Mouse (Mus musculus): ENCODE results near the gene Tnnc2. TPM values are rescaled to one million over a fixed set of nuclear protein-coding genes. Genes with fewer than 3 reads are reported as not detected.
A peak's percentile ranks its signal among the peaks of the same experiment; 100 is the strongest.

The Tnnc2 gene
- polyA plus RNA-seq, 1 experiment from 2014 or later = 2.0 TPM

- Histone ChIP-seq H3K4me2 (no peak overlapping the region), H3K9me3 (no peaks in the 10 kb centered on the region), H3K4me3 (no peak overlapping the region), H3K4me1 (peaks cover 24% of the 10 kb centered on the region), H3K9ac (no peak overlapping the region), H3K27ac (no peak overlapping the region), H3K36me3 (no peaks in the 10 kb centered on the region), H3K27me3 (no peaks in the 10 kb centered on the region)
- ATAC-seq (ENCODE audit: borderline replicate concordance, extremely low read depth, low FRiP score, low TSS enrichment) = no peak
- WGBS = 74% methylated on average over 7 of the region's 7 CpGs
Measured at GRCm38 (mm10) chr2:164783926-164784581, 4.3 kb upstream of the Tnnc2 start.

- 54% methylated on average over 4 of the region's 4 CpGs for WGBS
- Histone ChIP-seq H3K27ac (no peak overlapping the region), H3K4me3 (no peak overlapping the region), H3K27me3 (no peaks in the 10 kb centered on the region), H3K9me3 (no peaks in the 10 kb centered on the region), H3K4me1 (peaks cover 6% of the 10 kb centered on the region), H3K9ac (no peak overlapping the region), H3K4me2 (no peak overlapping the region), H3K36me3 (no peaks in the 10 kb centered on the region)
- no peak for ATAC-seq (ENCODE audit: borderline replicate concordance, extremely low read depth, low FRiP score, low TSS enrichment)
Measured at GRCm38 (mm10) chr2:164781876-164782275, 2.1 kb upstream of the Tnnc2 start.

- Histone ChIP-seq H3K9me3 (no peaks in the 10 kb centered on the region), H3K36me3 (no peaks in the 10 kb centered on the region), H3K4me3 (no peak overlapping the region), H3K9ac (no peak overlapping the region), H3K27ac (no peak overlapping the region), H3K27me3 (no peaks in the 10 kb centered on the region), H3K4me1 (no peaks in the 10 kb centered on the region), H3K4me2 (no peak overlapping the region)
- 66% methylated on average over 7 of the region's 7 CpGs for WGBS
- ATAC-seq (ENCODE audit: borderline replicate concordance, extremely low read depth, low FRiP score, low TSS enrichment) = no peak
Measured at GRCm38 (mm10) chr2:164778809-164779208, 958 bp downstream of the Tnnc2 start.

GRCm38 (mm10) chr2:164778015-164778287 is 1.8 kb downstream of the Tnnc2 start:
- no peak overlapping the region for H3K4me3 ChIP-seq
- H3K36me3 ChIP-seq = peaks cover 5% of the 10 kb centered on the region
- no peaks in the 10 kb centered on the region for H3K27me3 ChIP-seq
- H3K9ac ChIP-seq = no peak overlapping the region
- ATAC-seq (ENCODE audit: borderline replicate concordance, extremely low read depth, low FRiP score, low TSS enrichment) = no peak
- H3K4me2 ChIP-seq = no peak overlapping the region
- no peaks in the 10 kb centered on the region for H3K9me3 ChIP-seq
- WGBS = 93% methylated on average over 11 of the region's 11 CpGs
- H3K27ac ChIP-seq = no peak overlapping the region
- peaks cover 3% of the 10 kb centered on the region; the same call in 1 of the 2 replicates for H3K4me1 ChIP-seq

GRCm38 (mm10) chr2:164777246-164778014 is 2.3 kb downstream of the Tnnc2 start:
- Histone ChIP-seq H3K9me3 (no peaks in the 10 kb centered on the region), H3K4me2 (no peak overlapping the region), H3K9ac (no peak overlapping the region), H3K27ac (no peak overlapping the region), H3K36me3 (peaks cover 10% of the 10 kb centered on the region), H3K27me3 (no peaks in the 10 kb centered on the region), H3K4me1 (peaks cover 7% of the 10 kb centered on the region; the same call in 1 of the 2 replicates), H3K4me3 (no peak overlapping the region)
- ATAC-seq (ENCODE audit: borderline replicate concordance, extremely low read depth, low FRiP score, low TSS enrichment) = no peak
- WGBS = 75% methylated on average over 30 of the region's 30 CpGs

- Histone ChIP-seq H3K27me3 (no peaks in the 10 kb centered on the region), H3K9me3 (no peaks in the 10 kb centered on the region), H3K4me3 (no peak overlapping the region)
Measured at GRCm38 (mm10) chr2:164776801-164777200, 3.0 kb downstream of the Tnnc2 start.

GRCm38 (mm10) chr2:164776130-164776529 is 3.6 kb downstream of the Tnnc2 start:
- Histone ChIP-seq H3K4me1 (peaks cover 20% of the 10 kb centered on the region), H3K9ac (no peak overlapping the region), H3K27ac (no peak overlapping the region), H3K27me3 (no peaks in the 10 kb centered on the region), H3K4me2 (no peak overlapping the region), H3K4me3 (no peak overlapping the region), H3K9me3 (no peaks in the 10 kb centered on the region), H3K36me3 (peaks cover 21% of the 10 kb centered on the region)
- no peak for ATAC-seq (ENCODE audit: borderline replicate concordance, extremely low read depth, low FRiP score, low TSS enrichment)
- 72% methylated on average over 6 of the region's 6 CpGs for WGBS

More at GRCm38 (mm10) chr2:164776801-164777200, 3.0 kb downstream of the Tnnc2 start:
- Histone ChIP-seq H3K36me3 (peaks cover 16% of the 10 kb centered on the region), H3K4me1 (peaks cover 13% of the 10 kb centered on the region), H3K27ac (no peak overlapping the region), H3K9ac (no peak overlapping the region), H3K4me2 (no peak overlapping the region)
- WGBS = 56% methylated on average over 17 of the region's 17 CpGs
- ATAC-seq (ENCODE audit: borderline replicate concordance, extremely low read depth, low FRiP score, low TSS enrichment) = no peak

- Histone ChIP-seq H3K36me3 (peaks cover 22% of the 10 kb centered on the region), H3K9ac (no peak overlapping the region), H3K4me3 (no peak overlapping the region), H3K27me3 (no peaks in the 10 kb centered on the region), H3K4me1 (peaks cover 29% of the 10 kb centered on the region), H3K4me2 (no peak overlapping the region), H3K27ac (no peak overlapping the region), H3K9me3 (no peaks in the 10 kb centered on the region)
- no peak for ATAC-seq (ENCODE audit: borderline replicate concordance, extremely low read depth, low FRiP score, low TSS enrichment)
- 77% methylated on average over 5 of the region's 5 CpGs for WGBS
Measured at GRCm38 (mm10) chr2:164773989-164774364, 5.8 kb downstream of the Tnnc2 start.

GRCm38 (mm10) chr2:164773229-164773988 is 6.4 kb downstream of the Tnnc2 start:
- Histone ChIP-seq H3K4me3 (no peak overlapping the region), H3K36me3 (peaks cover 22% of the 10 kb centered on the region), H3K4me2 (no peak overlapping the region), H3K9me3 (no peaks in the 10 kb centered on the region), H3K27me3 (no peaks in the 10 kb centered on the region), H3K27ac (0 out of 2 replicates have a peak overlapping the region, but pooled peaks have one; percentile 15), H3K9ac (no peak overlapping the region), H3K4me1 (peaks cover 29% of the 10 kb centered on the region)
- no peak for ATAC-seq (ENCODE audit: borderline replicate concordance, extremely low read depth, low FRiP score, low TSS enrichment)
- 72% methylated on average over 14 of the region's 14 CpGs for WGBS

- Histone ChIP-seq H3K9me3 (no peaks in the 10 kb centered on the region), H3K4me2 (peak overlapping the region; percentile 79), H3K4me3 (peak overlapping the region; percentile 88), H3K27ac (no peak overlapping the region), H3K4me1 (peaks cover 29% of the 10 kb centered on the region), H3K36me3 (peaks cover 44% of the 10 kb centered on the region), H3K9ac (peak overlapping the region; percentile 85), H3K27me3 (no peaks in the 10 kb centered on the region)
- WGBS = 58% methylated on average over 8 of the region's 8 CpGs
- ATAC-seq (ENCODE audit: borderline replicate concordance, extremely low read depth, low FRiP score, low TSS enrichment) = no peak
Measured at GRCm38 (mm10) chr2:164771123-164771522, 8.6 kb downstream of the Tnnc2 start.

GRCm38 (mm10) chr2:164770279-164770678 is 9.5 kb downstream of the Tnnc2 start:
- peaks cover 29% of the 10 kb centered on the region for H3K4me1 ChIP-seq
- peaks cover 53% of the 10 kb centered on the region for H3K36me3 ChIP-seq
- no peaks in the 10 kb centered on the region for H3K9me3 ChIP-seq
- no peak for ATAC-seq (ENCODE audit: borderline replicate concordance, extremely low read depth, low FRiP score, low TSS enrichment)
- peak overlapping the region; percentile 85 for H3K9ac ChIP-seq
- peak overlapping the region; percentile 88 for H3K4me3 ChIP-seq
- H3K27me3 ChIP-seq = no peaks in the 10 kb centered on the region
- peak overlapping the region; percentile 79 for H3K4me2 ChIP-seq
- H3K27ac ChIP-seq = peak overlapping the region; percentile 69
- WGBS = 2% methylated on average over 15 of the region's 15 CpGs
